Mouse (Mus musculus): ENCODE data around the gene Cs. TPM values are rescaled to one million over a fixed set of nuclear protein-coding genes. Genes with fewer than 3 reads are reported as not detected.

Gene Cs
- polyA plus RNA-seq, 1 experiment from 2014 or later = 152 TPM

GRCm38 (mm10) chr10:128309654-128310053, 27.9 kb upstream of the Cs start:
- no peak for ATAC-seq (ENCODE audit: low FRiP score, low TSS enrichment)
- Histone ChIP-seq H3K9me3 (ENCODE audit: control insufficient read depth, low read length) (no peaks in the 10 kb centered on the region), H3K36me3 (ENCODE audit: control insufficient read depth, insufficient read depth, low read length) (peaks cover 17% of the 10 kb centered on the region), H3K9ac (ENCODE audit: low read length) (no peak overlapping the region), H3K4me1 (replicated peaks; ENCODE audit: control insufficient read depth, insufficient read depth) (no peaks in the 10 kb centered on the region), H3K27ac (replicated peaks) (no peak overlapping the region), H3K4me3 (ENCODE audit: low read depth, low read length) (no peak overlapping the region), H3K27me3 (ENCODE audit: control insufficient read depth, insufficient read depth, low read length) (no peaks in the 10 kb centered on the region), H3K4me2 (replicated peaks; ENCODE audit: low read depth) (no peak overlapping the region)
- TF ChIP-seq CTCF (IDR thresholded peaks at IDR 0.05; ENCODE audit: low read depth) (0 out of 2 replicates have a peak, but pooled peaks have one; percentile 11), EP300 (optimal IDR thresholded peaks at IDR 0.05) (no peak)
- DNase-seq (ENCODE audit: low spot score) = no peak
- 83% methylated on average over 7 of the region's 7 CpGs for WGBS

- ATAC-seq (ENCODE audit: low FRiP score, low TSS enrichment) (peak; percentile 28; the same call in 1 of the 2 replicates), DNase-seq (ENCODE audit: low spot score) (peak; percentile 63)
- Histone ChIP-seq H3K4me3 (ENCODE audit: low read depth, low read length) (no peak overlapping the region), H3K27me3 (ENCODE audit: control insufficient read depth, insufficient read depth, low read length) (no peaks in the 10 kb centered on the region), H3K27ac (replicated peaks) (0 out of 2 replicates have a peak overlapping the region, but pooled peaks have one; percentile 2), H3K9ac (ENCODE audit: low read length) (no peak overlapping the region), H3K9me3 (ENCODE audit: control insufficient read depth, low read length) (no peaks in the 10 kb centered on the region), H3K36me3 (ENCODE audit: control insufficient read depth, insufficient read depth, low read length) (peaks cover 17% of the 10 kb centered on the region), H3K4me2 (replicated peaks; ENCODE audit: low read depth) (no peak overlapping the region), H3K4me1 (replicated peaks; ENCODE audit: control insufficient read depth, insufficient read depth) (no peaks in the 10 kb centered on the region)
- 48% methylated on average over 11 of the region's 11 CpGs for WGBS
- no peak for TF ChIP-seq EP300 (optimal IDR thresholded peaks at IDR 0.05)
- no peak for TF ChIP-seq CTCF (IDR thresholded peaks at IDR 0.05; ENCODE audit: low read depth)
Measured at GRCm38 (mm10) chr10:128310177-128310576, 27.4 kb upstream of the Cs start.

- no peak overlapping the region for H3K27ac ChIP-seq (replicated peaks)
- H3K9ac ChIP-seq (ENCODE audit: low read length) = no peak overlapping the region
- no peaks in the 10 kb centered on the region for H3K4me1 ChIP-seq (replicated peaks; ENCODE audit: control insufficient read depth, insufficient read depth)
- 66% methylated on average over 4 of the region's 4 CpGs for WGBS
- H3K9me3 ChIP-seq (ENCODE audit: control insufficient read depth, low read length) = no peaks in the 10 kb centered on the region
- H3K4me3 ChIP-seq (ENCODE audit: low read depth, low read length) = no peak overlapping the region
- H3K36me3 ChIP-seq (ENCODE audit: control insufficient read depth, insufficient read depth, low read length) = peaks cover 19% of the 10 kb centered on the region
- DNase-seq (ENCODE audit: low spot score) = no peak
- ATAC-seq (ENCODE audit: low FRiP score, low TSS enrichment) = no peak
- H3K4me2 ChIP-seq (replicated peaks; ENCODE audit: low read depth) = no peak overlapping the region
- TF ChIP-seq CTCF (IDR thresholded peaks at IDR 0.05; ENCODE audit: low read depth) (no peak), EP300 (optimal IDR thresholded peaks at IDR 0.05) (no peak)
- no peaks in the 10 kb centered on the region for H3K27me3 ChIP-seq (ENCODE audit: control insufficient read depth, insufficient read depth, low read length)
Measured at GRCm38 (mm10) chr10:128310902-128311301, 26.6 kb upstream of the Cs start.

- H3K27ac ChIP-seq (replicated peaks) = no peak overlapping the region
- no peak overlapping the region for H3K9ac ChIP-seq (ENCODE audit: low read length)
- no peak overlapping the region for H3K4me2 ChIP-seq (replicated peaks; ENCODE audit: low read depth)
- no peaks in the 10 kb centered on the region for H3K4me1 ChIP-seq (replicated peaks; ENCODE audit: control insufficient read depth, insufficient read depth)
- no peaks in the 10 kb centered on the region for H3K9me3 ChIP-seq (ENCODE audit: control insufficient read depth, low read length)
- no peaks in the 10 kb centered on the region for H3K27me3 ChIP-seq (ENCODE audit: control insufficient read depth, insufficient read depth, low read length)
- ATAC-seq (ENCODE audit: low FRiP score, low TSS enrichment) (no peak), DNase-seq (ENCODE audit: low spot score) (no peak)
- no peak overlapping the region for H3K4me3 ChIP-seq (ENCODE audit: low read depth, low read length)
- no peak for TF ChIP-seq CTCF (IDR thresholded peaks at IDR 0.05; ENCODE audit: low read depth)
- no peak for TF ChIP-seq EP300 (optimal IDR thresholded peaks at IDR 0.05)
- H3K36me3 ChIP-seq (ENCODE audit: control insufficient read depth, insufficient read depth, low read length) = peaks cover 22% of the 10 kb centered on the region
- 91% methylated on average over 8 of the region's 8 CpGs for WGBS
Measured at GRCm38 (mm10) chr10:128315578-128315977, 22.0 kb upstream of the Cs start.

- Histone ChIP-seq H3K4me2 (replicated peaks; ENCODE audit: low read depth) (peak overlapping the region; percentile 82), H3K9me3 (ENCODE audit: control insufficient read depth, low read length) (no peaks in the 10 kb centered on the region), H3K4me1 (replicated peaks; ENCODE audit: control insufficient read depth, insufficient read depth) (peaks cover 4% of the 10 kb centered on the region; the same call in 1 of the 2 replicates), H3K9ac (ENCODE audit: low read length) (peak overlapping the region; percentile 13; the same call in 1 of the 2 replicates), H3K27me3 (ENCODE audit: control insufficient read depth, insufficient read depth, low read length) (no peaks in the 10 kb centered on the region), H3K4me3 (ENCODE audit: low read depth, low read length) (peak overlapping the region; percentile 76), H3K36me3 (ENCODE audit: control insufficient read depth, insufficient read depth, low read length) (peaks cover 27% of the 10 kb centered on the region), H3K27ac (replicated peaks) (no peak overlapping the region)
- WGBS = 34% methylated on average over 12 of the region's 12 CpGs
- ATAC-seq (ENCODE audit: low FRiP score, low TSS enrichment) = no peak; the same call in 1 of the 2 replicates
- TF ChIP-seq CTCF (IDR thresholded peaks at IDR 0.05; ENCODE audit: low read depth) (no peak), EP300 (optimal IDR thresholded peaks at IDR 0.05) (no peak)
- peak; percentile 25 for DNase-seq (ENCODE audit: low spot score)
Measured at GRCm38 (mm10) chr10:128321641-128322040, 15.9 kb upstream of the Cs start.
